Mouse (Mus musculus) ovary, adult 10 weeks (tissue): ENCODE results near the gene Ints6. TPM values are rescaled to one million over a fixed set of nuclear protein-coding genes. Genes with fewer than 3 reads are reported as not detected.

ENCODE experiments used
- polyA plus RNA-seq: library from polyadenylated mRNA; stranded (reverse); fragments of 350-450 nt; fragmentation: Illumina TruSeq; extraction: RNeasy Lipid Tissue Mini Kit (QIAGEN cat#74804); gene quantifications from one replicate; pipeline ENCODE4 v1.2.3, GENCODE M21; 2014

Gene Ints6
- polyA plus RNA-seq, result 127 TPM

DNA sequence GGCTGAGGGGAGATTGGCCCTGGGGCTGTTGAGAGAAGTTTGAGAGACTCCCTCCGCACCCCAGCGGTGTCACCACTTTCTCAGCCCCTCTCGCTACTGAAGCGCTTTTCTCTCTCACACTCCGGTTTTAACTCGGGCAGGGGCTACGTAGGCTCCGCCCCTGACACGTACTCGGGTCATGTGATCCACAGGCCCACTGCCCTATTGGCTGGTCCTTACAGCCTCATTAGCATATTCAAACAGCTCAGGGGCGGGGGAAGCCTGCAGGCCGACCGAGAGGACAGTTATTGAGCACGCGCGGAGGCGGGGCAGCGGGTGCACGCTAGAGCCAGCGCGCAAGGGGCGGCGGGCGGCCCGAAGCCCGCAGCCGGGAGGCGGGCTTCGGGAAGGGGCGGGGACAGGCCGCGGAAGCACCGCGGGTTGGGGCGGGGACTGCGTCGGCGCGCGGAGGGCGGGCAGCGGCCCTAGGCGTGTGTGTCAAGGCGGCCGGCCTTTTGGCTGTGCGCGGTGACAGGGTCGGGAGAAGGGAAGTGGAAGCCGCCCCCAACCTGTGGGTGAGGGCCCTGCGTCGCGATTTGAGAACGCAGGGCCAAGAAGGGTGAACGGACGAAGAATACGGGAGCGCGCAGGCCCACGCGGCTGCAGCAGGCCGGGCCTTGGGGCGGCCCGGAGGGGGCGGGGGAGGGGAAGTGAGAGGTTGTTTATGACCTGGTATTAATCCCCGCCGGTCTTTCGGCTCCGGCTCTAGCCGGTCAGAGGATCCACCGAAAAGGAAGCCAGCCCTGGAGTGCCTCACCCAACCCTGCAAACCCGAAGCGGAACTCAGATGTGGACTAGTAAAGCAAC is at the start of gene Ints6:
TSS of gene Ints6 (minus strand) at position 134 of the 846 bp plus-strand sequence.

DNA sequence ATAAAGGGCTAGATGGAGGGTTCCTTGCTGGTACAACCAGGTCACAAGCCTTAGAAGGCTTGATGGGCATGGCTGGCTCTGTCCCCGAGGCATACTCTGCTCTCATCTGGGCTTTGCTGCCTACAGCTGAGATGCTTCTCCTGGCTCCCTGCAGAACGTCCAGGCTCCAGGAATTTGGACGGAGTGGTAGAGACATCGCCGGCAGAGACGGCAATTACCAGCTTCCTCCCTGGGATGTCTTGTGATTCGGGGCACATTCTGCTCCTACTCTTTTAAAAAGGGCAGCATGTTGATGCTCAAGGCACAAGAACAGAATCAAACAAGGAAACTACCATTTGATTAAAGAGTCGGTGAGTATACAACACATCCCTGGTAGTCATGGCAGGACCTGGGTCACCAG is 97.6 kb downstream of the Ints6 start, which contains the start of gene Serpine3:
TSS of gene Serpine3 (plus strand) at position 301 of the 400 bp plus-strand sequence.

Other genes with a start within 250 kb of the Ints6 start
- 3.7 TPM for gene Fam124a, start 205.4 kb downstream of the Ints6 start, polyA plus RNA-seq
- not detected for gene Gm4131, start 194.2 kb downstream of the Ints6 start, polyA plus RNA-seq
- not detected for gene Serpine3, start 97.5 kb downstream of the Ints6 start, polyA plus RNA-seq
- 29.4 TPM for gene Wdfy2, start 76.5 kb upstream of the Ints6 start, polyA plus RNA-seq
- not detected for gene Defb48, start 223.3 kb upstream of the Ints6 start, polyA plus RNA-seq
- gene Defb47, start 236.9 kb upstream of the Ints6 start, polyA plus RNA-seq, result not detected